Mouse (Mus musculus): ENCODE results near the gene Kdm3a. TPM values are rescaled to one million over a fixed set of nuclear protein-coding genes. Genes with fewer than 3 reads are reported as not detected.
A peak's percentile ranks its signal among the peaks of the same experiment; 100 is the strongest.

Gene Kdm3a
- total RNA-seq, 1 experiment: 124 TPM

DNA sequence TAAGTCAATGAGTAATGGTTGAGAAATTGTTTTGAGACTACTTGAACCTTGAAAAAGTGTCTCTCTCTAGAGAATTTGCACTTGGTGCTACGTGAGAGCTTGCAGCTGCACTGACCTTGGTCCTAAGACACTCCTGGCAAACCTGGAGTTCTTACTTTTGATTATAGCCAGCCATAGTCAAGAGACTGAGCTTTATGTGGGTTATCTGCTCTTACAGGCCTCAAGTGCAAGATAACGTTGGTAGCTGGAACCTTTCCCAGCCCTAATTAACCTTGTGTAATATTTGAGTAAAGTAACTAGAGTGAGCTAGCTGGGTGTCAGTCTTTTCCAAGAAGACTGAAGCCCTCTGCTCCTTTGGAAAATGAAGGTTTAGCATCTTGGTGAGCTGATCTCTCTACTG is 25.5 kb upstream of the Kdm3a start:
- H3K4me3 ChIP-seq (ENCODE audit: insufficient read depth in 1 of 2, low read depth in 1 of 2, low read length in 2 of 2, poor library complexity in 1 of 2, severe bottlenecking in 1 of 2): no peak overlapping the region
- no peaks in the 10 kb centered on the region for H3K4me1 ChIP-seq (ENCODE audit: control insufficient read depth in 2 of 2, insufficient read depth in 2 of 2, low read length in 2 of 2, poor library complexity in 1 of 2)
- H3K27ac ChIP-seq (ENCODE audit: insufficient read depth, low read depth, low read length, poor library complexity, severe bottlenecking): no peak overlapping the region
- no peaks in the 10 kb centered on the region for H3K36me3 ChIP-seq (ENCODE audit: control insufficient read depth, insufficient read depth, low read length, poor library complexity, severe bottlenecking)
- TF ChIP-seq HCFC1 (IDR thresholded peaks at IDR 0.05; ENCODE audit: borderline replicate concordance, insufficient read depth, low read length) (no peak), CHD2 (IDR thresholded peaks at IDR 0.05; ENCODE audit: low read depth, low read length) (no peak), ZNF384 (IDR thresholded peaks at IDR 0.05; ENCODE audit: low read depth, low read length) (no peak), ZC3H11A (IDR thresholded peaks at IDR 0.05; ENCODE audit: borderline replicate concordance, low read depth, low read length) (no peak), MAFK (IDR thresholded peaks at IDR 0.05; ENCODE audit: insufficient read depth, low read depth, low read length) (no peak)
- H3K9me3 ChIP-seq (ENCODE audit: control insufficient read depth, insufficient read depth, low read depth, low read length): no peaks in the 10 kb centered on the region
- H3K9ac ChIP-seq (ENCODE audit: insufficient read depth, low read depth, low read length, poor library complexity, severe bottlenecking): no peak overlapping the region
- DNase-seq (ENCODE audit: low read depth, low spot score): no peak
- in situ Hi-C loops (cut with MboI; ENCODE audit: low sequenced_read_pairs in 2 of 2, unreplicated experiment in 2 of 2): no loop called here

DNA sequence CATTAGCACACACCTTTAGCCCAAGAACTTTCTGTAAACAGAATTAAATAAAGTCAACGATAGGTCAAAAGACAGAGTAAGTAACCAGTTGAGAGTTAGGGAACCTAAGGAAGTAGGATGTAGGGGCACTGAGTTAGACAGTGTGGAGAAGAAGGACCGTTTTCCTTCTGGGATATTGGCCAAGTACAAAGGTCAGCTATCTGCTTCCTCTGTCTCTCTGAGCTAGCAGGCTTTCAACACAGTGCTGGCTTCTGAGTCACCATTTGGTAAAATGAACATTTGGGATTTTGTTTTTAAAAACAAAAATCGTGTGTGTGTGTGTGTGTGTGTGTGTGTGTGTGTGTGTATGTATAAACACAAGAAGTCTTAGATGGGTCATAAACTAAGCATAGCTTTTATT is 23.0 kb upstream of the Kdm3a start:
- TF ChIP-seq ZNF384 (IDR thresholded peaks at IDR 0.05; ENCODE audit: low read depth, low read length): no peak
- TF ChIP-seq MAFK (IDR thresholded peaks at IDR 0.05; ENCODE audit: insufficient read depth, low read depth, low read length): no peak
- TF ChIP-seq ZC3H11A (IDR thresholded peaks at IDR 0.05; ENCODE audit: borderline replicate concordance, low read depth, low read length): no peak
- TF ChIP-seq CHD2 (IDR thresholded peaks at IDR 0.05; ENCODE audit: low read depth, low read length): no peak
- no peak for TF ChIP-seq HCFC1 (IDR thresholded peaks at IDR 0.05; ENCODE audit: borderline replicate concordance, insufficient read depth, low read length)
- in situ Hi-C loops (cut with MboI; ENCODE audit: low sequenced_read_pairs in 2 of 2, unreplicated experiment in 2 of 2): no loop called here
- Histone ChIP-seq H3K36me3 (ENCODE audit: control insufficient read depth, insufficient read depth, low read length, poor library complexity, severe bottlenecking) (no peaks in the 10 kb centered on the region), H3K27ac (ENCODE audit: insufficient read depth, low read depth, low read length, poor library complexity, severe bottlenecking) (no peak overlapping the region), H3K9me3 (ENCODE audit: control insufficient read depth, insufficient read depth, low read depth, low read length) (no peaks in the 10 kb centered on the region), H3K4me3 (ENCODE audit: insufficient read depth in 1 of 2, low read depth in 1 of 2, low read length in 2 of 2, poor library complexity in 1 of 2, severe bottlenecking in 1 of 2) (no peak overlapping the region), H3K9ac (ENCODE audit: insufficient read depth, low read depth, low read length, poor library complexity, severe bottlenecking) (no peak overlapping the region), H3K4me1 (ENCODE audit: control insufficient read depth in 2 of 2, insufficient read depth in 2 of 2, low read length in 2 of 2, poor library complexity in 1 of 2) (no peaks in the 10 kb centered on the region)
- DNase-seq (ENCODE audit: low read depth, low spot score): no peak

DNA sequence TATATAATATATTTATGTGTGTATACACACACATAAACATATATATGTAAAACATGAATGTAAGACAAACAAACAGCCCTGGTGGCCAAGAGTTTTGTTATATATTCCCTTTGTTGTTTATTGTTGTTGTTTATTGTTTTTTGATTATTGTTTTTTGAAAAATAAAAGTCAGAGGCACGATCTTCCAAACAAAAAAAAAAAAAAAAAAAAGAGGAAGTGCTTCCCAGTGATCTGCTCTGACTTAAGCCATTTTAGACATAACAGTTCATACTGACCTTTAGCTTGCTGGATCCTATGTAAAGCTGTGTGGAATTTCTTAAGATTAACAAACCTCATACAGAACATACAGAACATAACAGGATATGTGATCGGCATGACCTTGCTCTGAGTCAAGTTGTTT is 19.1 kb upstream of the Kdm3a start:
- Histone ChIP-seq H3K36me3 (ENCODE audit: control insufficient read depth, insufficient read depth, low read length, poor library complexity, severe bottlenecking) (no peaks in the 10 kb centered on the region), H3K9me3 (ENCODE audit: control insufficient read depth, insufficient read depth, low read depth, low read length) (no peaks in the 10 kb centered on the region), H3K9ac (ENCODE audit: insufficient read depth, low read depth, low read length, poor library complexity, severe bottlenecking) (no peak overlapping the region), H3K27ac (ENCODE audit: insufficient read depth, low read depth, low read length, poor library complexity, severe bottlenecking) (no peak overlapping the region), H3K4me1 (ENCODE audit: control insufficient read depth in 2 of 2, insufficient read depth in 2 of 2, low read length in 2 of 2, poor library complexity in 1 of 2) (no peaks in the 10 kb centered on the region), H3K4me3 (ENCODE audit: insufficient read depth in 1 of 2, low read depth in 1 of 2, low read length in 2 of 2, poor library complexity in 1 of 2, severe bottlenecking in 1 of 2) (no peak overlapping the region)
- no peak for DNase-seq (ENCODE audit: low read depth, low spot score)
- TF ChIP-seq CHD2 (IDR thresholded peaks at IDR 0.05; ENCODE audit: low read depth, low read length) (no peak), ZC3H11A (IDR thresholded peaks at IDR 0.05; ENCODE audit: borderline replicate concordance, low read depth, low read length) (no peak), HCFC1 (IDR thresholded peaks at IDR 0.05; ENCODE audit: borderline replicate concordance, insufficient read depth, low read length) (no peak)
- in situ Hi-C loops (cut with MboI; ENCODE audit: low sequenced_read_pairs in 2 of 2, unreplicated experiment in 2 of 2): no loop called here

DNA sequence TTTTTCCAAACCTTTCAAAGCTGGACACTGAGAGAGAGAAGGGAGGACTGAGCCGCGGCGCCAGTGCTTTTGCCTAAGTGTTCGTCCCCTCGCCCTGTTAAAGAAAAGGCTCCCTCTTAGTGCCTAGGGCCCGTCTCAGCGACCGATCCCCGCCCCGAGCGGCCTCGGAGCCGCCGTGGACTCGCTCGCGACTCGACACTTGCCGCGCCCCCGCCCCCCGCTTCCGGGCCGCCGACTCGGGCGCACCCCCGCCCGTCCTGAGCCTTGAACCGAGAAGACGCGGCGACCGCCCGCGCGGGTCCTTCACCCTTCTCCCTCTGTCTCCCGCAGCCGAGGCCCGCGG is 333 bp downstream of the Kdm3a start:
- Histone ChIP-seq H3K27ac (ENCODE audit: insufficient read depth, low read depth, low read length, poor library complexity, severe bottlenecking) (peak overlapping the region; percentile 66; the same call in 1 of the 2 replicates), H3K9ac (ENCODE audit: insufficient read depth, low read depth, low read length, poor library complexity, severe bottlenecking) (peak overlapping the region; percentile 94), H3K9me3 (ENCODE audit: control insufficient read depth, insufficient read depth, low read depth, low read length) (no peaks in the 10 kb centered on the region), H3K36me3 (ENCODE audit: control insufficient read depth, insufficient read depth, low read length, poor library complexity, severe bottlenecking) (no peaks in the 10 kb centered on the region), H3K4me3 (ENCODE audit: insufficient read depth in 1 of 2, low read depth in 1 of 2, low read length in 2 of 2, poor library complexity in 1 of 2, severe bottlenecking in 1 of 2) (peak overlapping the region; percentile 75 to 91), H3K4me1 (ENCODE audit: control insufficient read depth in 2 of 2, insufficient read depth in 2 of 2, low read length in 2 of 2, poor library complexity in 1 of 2) (peaks cover 2 to 4% of the 10 kb centered on the region in 2 experiments; a peak in 1 of 4 replicates)
- no peak for TF ChIP-seq HCFC1 (IDR thresholded peaks at IDR 0.05; ENCODE audit: borderline replicate concordance, insufficient read depth, low read length)
- no peak for TF ChIP-seq ZC3H11A (IDR thresholded peaks at IDR 0.05; ENCODE audit: borderline replicate concordance, low read depth, low read length)
- no peak for TF ChIP-seq MAFK (IDR thresholded peaks at IDR 0.05; ENCODE audit: insufficient read depth, low read depth, low read length)
- no peak for TF ChIP-seq CHD2 (IDR thresholded peaks at IDR 0.05; ENCODE audit: low read depth, low read length)
- TF ChIP-seq ZNF384 (IDR thresholded peaks at IDR 0.05; ENCODE audit: low read depth, low read length): no peak
- DNase-seq (ENCODE audit: low read depth, low spot score): no peak
- in situ Hi-C loops (cut with MboI; ENCODE audit: low sequenced_read_pairs in 2 of 2, unreplicated experiment in 2 of 2): no loop called here

Data from ES-E14 (cell line).